Mouse (Mus musculus): ENCODE results near the gene Ryr3. TPM values are rescaled to one million over a fixed set of nuclear protein-coding genes. Genes with fewer than 3 reads are reported as not detected.

The Ryr3 gene
- polyA plus RNA-seq, 1 experiment from 2014 or later: 3.7 TPM

- no peaks in the 10 kb centered on the region for H3K9me3 ChIP-seq
- WGBS: 85% methylated on average over 9 of the region's 9 CpGs
- ATAC-seq (ENCODE audit: extremely low read depth, insufficient number of reproducible peaks, low FRiP score, low TSS enrichment): no peak
Measured at GRCm38 (mm10) chr2:112632536-112632935, 584.4 kb downstream of the Ryr3 start.

GRCm38 (mm10) chr2:112630669-112631068, 586.2 kb downstream of the Ryr3 start:
- Histone ChIP-seq H3K9me3 (no peaks in the 10 kb centered on the region), H3K36me3 (peaks cover 29% of the 10 kb centered on the region), H3K4me3 (no peak overlapping the region), H3K27me3 (replicated peaks) (no peaks in the 10 kb centered on the region), H3K4me1 (no peaks in the 10 kb centered on the region), H3K9ac (no peak overlapping the region), H3K27ac (replicated peaks) (no peak overlapping the region), H3K4me2 (no peak overlapping the region)
- WGBS: 81% methylated on average over 11 of the region's 11 CpGs
- ATAC-seq (ENCODE audit: extremely low read depth, insufficient number of reproducible peaks, low FRiP score, low TSS enrichment): no peak

More at GRCm38 (mm10) chr2:112632536-112632935, 584.4 kb downstream of the Ryr3 start:
- Histone ChIP-seq H3K9ac (no peak overlapping the region), H3K36me3 (peaks cover 29% of the 10 kb centered on the region), H3K4me3 (no peak overlapping the region), H3K27ac (replicated peaks) (no peak overlapping the region), H3K27me3 (replicated peaks) (no peaks in the 10 kb centered on the region), H3K4me1 (peaks cover 10% of the 10 kb centered on the region), H3K4me2 (no peak overlapping the region)

- no peak for ATAC-seq (ENCODE audit: extremely low read depth, insufficient number of reproducible peaks, low FRiP score, low TSS enrichment)
- no peaks in the 10 kb centered on the region for H3K9me3 ChIP-seq
- H3K4me2 ChIP-seq: no peak overlapping the region
- H3K4me3 ChIP-seq: no peak overlapping the region
- no peaks in the 10 kb centered on the region for H3K27me3 ChIP-seq (replicated peaks)
- no peaks in the 10 kb centered on the region for H3K4me1 ChIP-seq
- WGBS: 78% methylated on average over 3 of the region's 3 CpGs
- H3K9ac ChIP-seq: no peak overlapping the region
- H3K36me3 ChIP-seq: peaks cover 6% of the 10 kb centered on the region; the same call in 1 of the 2 replicates
- H3K27ac ChIP-seq (replicated peaks): no peak overlapping the region
Measured at GRCm38 (mm10) chr2:112625156-112625555, 591.7 kb downstream of the Ryr3 start.

GRCm38 (mm10) chr2:112617206-112617605, 599.7 kb downstream of the Ryr3 start:
- Histone ChIP-seq H3K9ac (no peak overlapping the region), H3K27me3 (replicated peaks) (no peaks in the 10 kb centered on the region), H3K4me1 (no peaks in the 10 kb centered on the region), H3K27ac (replicated peaks) (no peak overlapping the region), H3K36me3 (no peaks in the 10 kb centered on the region), H3K4me3 (no peak overlapping the region), H3K9me3 (no peaks in the 10 kb centered on the region), H3K4me2 (no peak overlapping the region)
- WGBS: 40% methylated on average over 3 of the region's 3 CpGs
- no peak for ATAC-seq (ENCODE audit: extremely low read depth, insufficient number of reproducible peaks, low FRiP score, low TSS enrichment)

- Histone ChIP-seq H3K9me3 (0 out of 2 replicates have a peak, but pooled peaks cover 3% of the 10 kb centered on the region), H3K4me1 (no peaks in the 10 kb centered on the region), H3K27ac (replicated peaks) (no peak overlapping the region), H3K27me3 (replicated peaks) (no peaks in the 10 kb centered on the region), H3K4me3 (no peak overlapping the region), H3K4me2 (no peak overlapping the region), H3K36me3 (no peaks in the 10 kb centered on the region), H3K9ac (no peak overlapping the region)
- no peak for ATAC-seq (ENCODE audit: extremely low read depth, insufficient number of reproducible peaks, low FRiP score, low TSS enrichment)
- WGBS: 73% methylated on average over 7 of the region's 7 CpGs
Measured at GRCm38 (mm10) chr2:112614375-112614774, 602.5 kb downstream of the Ryr3 start.

GRCm38 (mm10) chr2:112612628-112613027, 604.3 kb downstream of the Ryr3 start:
- H3K4me3 ChIP-seq: no peak overlapping the region
- no peak for ATAC-seq (ENCODE audit: extremely low read depth, insufficient number of reproducible peaks, low FRiP score, low TSS enrichment)
- H3K4me1 ChIP-seq: no peaks in the 10 kb centered on the region
- H3K36me3 ChIP-seq: no peaks in the 10 kb centered on the region
- H3K9me3 ChIP-seq: 0 out of 2 replicates have a peak, but pooled peaks cover 3% of the 10 kb centered on the region
- no peaks in the 10 kb centered on the region for H3K27me3 ChIP-seq (replicated peaks)
- 73% methylated on average over 3 of the region's 3 CpGs for WGBS
- H3K9ac ChIP-seq: no peak overlapping the region
- H3K27ac ChIP-seq (replicated peaks): no peak overlapping the region
- no peak overlapping the region for H3K4me2 ChIP-seq

- Histone ChIP-seq H3K36me3 (no peaks in the 10 kb centered on the region), H3K9ac (no peak overlapping the region), H3K27me3 (replicated peaks) (no peaks in the 10 kb centered on the region), H3K4me1 (peaks cover 7% of the 10 kb centered on the region), H3K4me3 (no peak overlapping the region), H3K4me2 (no peak overlapping the region), H3K9me3 (no peaks in the 10 kb centered on the region), H3K27ac (replicated peaks) (no peak overlapping the region)
- no peak for ATAC-seq (ENCODE audit: extremely low read depth, insufficient number of reproducible peaks, low FRiP score, low TSS enrichment)
- 69% methylated on average over 3 of the region's 3 CpGs for WGBS
Measured at GRCm38 (mm10) chr2:112606536-112606935, 610.4 kb downstream of the Ryr3 start.

- Histone ChIP-seq H3K9ac (no peak overlapping the region), H3K4me1 (peaks cover 13% of the 10 kb centered on the region), H3K36me3 (no peaks in the 10 kb centered on the region), H3K4me2 (peak overlapping the region; percentile 28; the same call in 1 of the 2 replicates), H3K27ac (replicated peaks) (no peak overlapping the region), H3K4me3 (no peak overlapping the region), H3K9me3 (no peaks in the 10 kb centered on the region), H3K27me3 (replicated peaks) (no peaks in the 10 kb centered on the region)
- 55% methylated on average over 8 of the region's 8 CpGs for WGBS
- no peak for ATAC-seq (ENCODE audit: extremely low read depth, insufficient number of reproducible peaks, low FRiP score, low TSS enrichment)
Measured at GRCm38 (mm10) chr2:112602487-112602886, 614.4 kb downstream of the Ryr3 start.

GRCm38 (mm10) chr2:112600222-112600621, 616.7 kb downstream of the Ryr3 start:
- Histone ChIP-seq H3K27me3 (replicated peaks) (no peaks in the 10 kb centered on the region), H3K27ac (replicated peaks) (no peak overlapping the region), H3K4me3 (no peak overlapping the region), H3K4me1 (peaks cover 13% of the 10 kb centered on the region), H3K36me3 (no peaks in the 10 kb centered on the region), H3K9me3 (no peaks in the 10 kb centered on the region), H3K4me2 (no peak overlapping the region), H3K9ac (no peak overlapping the region)
- no peak for ATAC-seq (ENCODE audit: extremely low read depth, insufficient number of reproducible peaks, low FRiP score, low TSS enrichment)
- WGBS: 72% methylated on average over 10 of the region's 10 CpGs

- H3K9ac ChIP-seq: no peak overlapping the region
- no peak for ATAC-seq (ENCODE audit: extremely low read depth, insufficient number of reproducible peaks, low FRiP score, low TSS enrichment)
- peaks cover 7% of the 10 kb centered on the region for H3K4me1 ChIP-seq
- 70% methylated on average over 1 of the region's 1 CpGs for WGBS
- H3K27ac ChIP-seq (replicated peaks): no peak overlapping the region
- no peaks in the 10 kb centered on the region for H3K27me3 ChIP-seq (replicated peaks)
- H3K4me3 ChIP-seq: no peak overlapping the region
- no peaks in the 10 kb centered on the region for H3K36me3 ChIP-seq
- no peak overlapping the region for H3K4me2 ChIP-seq
- no peaks in the 10 kb centered on the region for H3K9me3 ChIP-seq
Measured at GRCm38 (mm10) chr2:112597064-112597463, 619.8 kb downstream of the Ryr3 start.

- Histone ChIP-seq H3K4me2 (no peak overlapping the region), H3K4me3 (no peak overlapping the region), H3K36me3 (no peaks in the 10 kb centered on the region), H3K9ac (no peak overlapping the region), H3K27me3 (replicated peaks) (no peaks in the 10 kb centered on the region), H3K4me1 (peaks cover 5% of the 10 kb centered on the region), H3K9me3 (no peaks in the 10 kb centered on the region), H3K27ac (replicated peaks) (no peak overlapping the region)
- ATAC-seq (ENCODE audit: extremely low read depth, insufficient number of reproducible peaks, low FRiP score, low TSS enrichment): no peak
- 65% methylated on average over 5 of the region's 5 CpGs for WGBS
Measured at GRCm38 (mm10) chr2:112596415-112596814, 620.5 kb downstream of the Ryr3 start.

GRCm38 (mm10) chr2:112595807-112596206, 621.1 kb downstream of the Ryr3 start:
- H3K27ac ChIP-seq (replicated peaks): no peak overlapping the region
- no peaks in the 10 kb centered on the region for H3K27me3 ChIP-seq (replicated peaks)
- no peak overlapping the region for H3K4me2 ChIP-seq
- H3K9ac ChIP-seq: no peak overlapping the region
- ATAC-seq (ENCODE audit: extremely low read depth, insufficient number of reproducible peaks, low FRiP score, low TSS enrichment): no peak
- no peak overlapping the region for H3K4me3 ChIP-seq
- no peaks in the 10 kb centered on the region for H3K4me1 ChIP-seq
- no peaks in the 10 kb centered on the region for H3K36me3 ChIP-seq
- WGBS: 70% methylated on average over 3 of the region's 3 CpGs
- no peaks in the 10 kb centered on the region for H3K9me3 ChIP-seq
